Mouse (Mus musculus): ENCODE data around the gene Clcn2. TPM values are rescaled to one million over a fixed set of nuclear protein-coding genes. Genes with fewer than 3 reads are reported as not detected.
"Not testable (repeated sequence)": the region's sequence is repeated elsewhere in the genome, so short reads cannot be mapped to it uniquely, and the experiment has no call there.

Gene Clcn2
- polyA plus RNA-seq, 1 experiment = 17.3 TPM

GRCm38 (mm10) chr16:20701729-20702521, 15.6 kb downstream of the Clcn2 start:
- DNase-seq (ENCODE audit: low read depth) = no peak

- no peak for DNase-seq (ENCODE audit: low read depth)
Observed at GRCm38 (mm10) chr16:20701316-20701715, 16.2 kb downstream of the Clcn2 start.

GRCm38 (mm10) chr16:20700036-20700435, 17.5 kb downstream of the Clcn2 start:
- DNase-seq (ENCODE audit: low read depth) = no peak

- no peak for DNase-seq (ENCODE audit: low read depth)
Observed at GRCm38 (mm10) chr16:20699266-20699665, 18.3 kb downstream of the Clcn2 start.

- DNase-seq (ENCODE audit: low read depth) = no peak
Observed at GRCm38 (mm10) chr16:20695622-20696323, 21.8 kb downstream of the Clcn2 start.

GRCm38 (mm10) chr16:20694781-20695180, 22.8 kb downstream of the Clcn2 start:
- no peak for DNase-seq (ENCODE audit: low read depth)

GRCm38 (mm10) chr16:20693111-20693701, 24.3 kb downstream of the Clcn2 start, which contains the start of gene Fam131a:
Gene Fam131a (plus strand): TSS chr16:20693241.
- DNase-seq (ENCODE audit: low read depth) = no peak

GRCm38 (mm10) chr16:20692241-20692965, 25.1 kb downstream of the Clcn2 start:
- no peak for DNase-seq (ENCODE audit: low read depth)

- no peak for DNase-seq (ENCODE audit: low read depth)
Observed at GRCm38 (mm10) chr16:20691617-20692016, 25.9 kb downstream of the Clcn2 start.

- DNase-seq (ENCODE audit: low read depth) = no peak
Observed at GRCm38 (mm10) chr16:20690774-20691173, 26.8 kb downstream of the Clcn2 start.

GRCm38 (mm10) chr16:20677974-20678675, 39.4 kb downstream of the Clcn2 start:
- DNase-seq (ENCODE audit: low read depth) = peak; percentile 56

GRCm38 (mm10) chr16:20677380-20677779, 40.2 kb downstream of the Clcn2 start:
- no peak for DNase-seq (ENCODE audit: low read depth)

GRCm38 (mm10) chr16:20676702-20677101, 40.8 kb downstream of the Clcn2 start:
- DNase-seq (ENCODE audit: low read depth) = no peak

GRCm38 (mm10) chr16:20675213-20675612, 42.3 kb downstream of the Clcn2 start:
- no peak for DNase-seq (ENCODE audit: low read depth)

GRCm38 (mm10) chr16:20673706-20674303, 43.7 kb downstream of the Clcn2 start:
- no peak for DNase-seq (ENCODE audit: low read depth)

- no peak for DNase-seq (ENCODE audit: low read depth)
Observed at GRCm38 (mm10) chr16:20672965-20673705, 44.4 kb downstream of the Clcn2 start.

- peak; percentile 33 for DNase-seq (ENCODE audit: low read depth)
Observed at GRCm38 (mm10) chr16:20672500-20672902, 45.0 kb downstream of the Clcn2 start.

GRCm38 (mm10) chr16:20671886-20672285, 45.7 kb downstream of the Clcn2 start:
- no peak for DNase-seq (ENCODE audit: low read depth)

- DNase-seq (ENCODE audit: low read depth) = no peak
Observed at GRCm38 (mm10) chr16:20670291-20670690, 47.3 kb downstream of the Clcn2 start.

- DNase-seq (ENCODE audit: low read depth) = not testable (repeated sequence)
Observed at GRCm38 (mm10) chr16:20668013-20668412, 49.5 kb downstream of the Clcn2 start, which contains the start of gene Eif4g1. Gene Eif4g1 (plus strand): TSS chr16:20668313.
